Mouse (Mus musculus) lung, adult 18-20 months (tissue): ENCODE results near the gene 4930415L06Rik.
A peak's percentile ranks its signal among the peaks of the same experiment; 100 is the strongest.

ENCODE experiments used
- DNase-seq, 2 experiments: peaks; one replicate each; pipeline ENCODE4 v3.0.0; 2022; ENCODE audit warnings: mixed read lengths in 2 of 2

4930415L06Rik gene

GRCm38 (mm10) chrX:89932752-89933151 is at the start of gene 4930415L06Rik:
TSS of gene 4930415L06Rik (minus strand) at chrX:89932852.
- no peak for DNase-seq

GRCm38 (mm10) chrX:89978621-89979020 is 46.0 kb upstream of the 4930415L06Rik start:
- peak in 1 of 2 experiments; percentile 2 for DNase-seq

GRCm38 (mm10) chrX:89904871-89905270 is 27.8 kb downstream of the 4930415L06Rik start:
- no peak for DNase-seq
